Mouse (Mus musculus) liver, embryonic 14 days (tissue): Measurements from ENCODE around the gene Pgap3. TPM values are rescaled to one million over a fixed set of nuclear protein-coding genes. Genes with fewer than 3 reads are reported as not detected.

Experiments used
- polyA plus RNA-seq: library from polyadenylated mRNA; depleted of rRNA; stranded (reverse); fragments of >200 nt; gene quantifications from 2 replicates; pipeline ENCODE4 v1.2.3, GENCODE M21; 2012; rRNA removed

Pgap3 gene
- 2.8 and 3.0 TPM in 2 replicates for polyA plus RNA-seq

GRCm38 (mm10) chr11:98400161-98400726, at the start of gene Pgap3:
Gene Pgap3 (minus strand): TSS chr11:98400490.

GRCm38 (mm10) chr11:98446213-98446561, 45.9 kb upstream of the Pgap3 start, which contains the start of gene Grb7:
Gene Grb7 (plus strand): TSS chr11:98446394.

GRCm38 (mm10) chr11:98438331-98439158, 38.3 kb upstream of the Pgap3 start, which contains the start of gene Mien1:
Gene Mien1 (minus strand): TSS chr11:98438991.

GRCm38 (mm10) chr11:98412273-98412796, 12.0 kb upstream of the Pgap3 start, which contains the start of gene Erbb2:
Gene Erbb2 (plus strand): TSS chr11:98412470.

GRCm38 (mm10) chr11:98385638-98386585, 14.4 kb downstream of the Pgap3 start, which contains the start of gene Pnmt:
Gene Pnmt (plus strand): TSS chr11:98386450.

GRCm38 (mm10) chr11:98383261-98384030, 16.8 kb downstream of the Pgap3 start, which contains the start of gene Tcap:
Gene Tcap (plus strand): TSS chr11:98383811.

GRCm38 (mm10) chr11:98358161-98359083, 41.9 kb downstream of the Pgap3 start, which contains the start of gene Stard3:
Gene Stard3 (plus strand): TSS chr11:98358368.

GRCm38 (mm10) chr11:98348083-98348961, 52.0 kb downstream of the Pgap3 start, which contains the start of gene Ppp1r1b:
Gene Ppp1r1b (plus strand): TSS chr11:98348404.

Other genes with a start within 250 kb of the Pgap3 start
- 9.7 and 12.2 TPM in 2 replicates for gene Med1, start 207.2 kb downstream of the Pgap3 start, polyA plus RNA-seq
- 9.6 and 11.0 TPM in 2 replicates for gene Cdk12, start 197.4 kb downstream of the Pgap3 start, polyA plus RNA-seq
- 0.02 TPM in 1 of 2 replicates, not detected in the other for gene Neurod2, start 70.8 kb downstream of the Pgap3 start, polyA plus RNA-seq
- gene Ppp1r1b, start 52.1 kb downstream of the Pgap3 start, polyA plus RNA-seq, result 0.03 and 0.07 TPM in 2 replicates
- 14.5 and 15.8 TPM in 2 replicates for gene Stard3, start 42.1 kb downstream of the Pgap3 start, polyA plus RNA-seq
- gene Tcap, start 16.7 kb downstream of the Pgap3 start, polyA plus RNA-seq, result 0.05 and 0.27 TPM in 2 replicates
- not detected in 2 replicates for gene Pnmt, start 14.0 kb downstream of the Pgap3 start, polyA plus RNA-seq
- 1.0 and 1.1 TPM in 2 replicates for gene Erbb2, start 12.0 kb upstream of the Pgap3 start, polyA plus RNA-seq
- 31.4 and 33.3 TPM in 2 replicates for gene Mien1, start 38.5 kb upstream of the Pgap3 start, polyA plus RNA-seq
- 16.0 and 16.1 TPM in 2 replicates for gene Grb7, start 45.9 kb upstream of the Pgap3 start, polyA plus RNA-seq
- 0.12 and 0.14 TPM in 2 replicates for gene Ikzf3, start 145.5 kb upstream of the Pgap3 start, polyA plus RNA-seq
- gene Zpbp2, start 150.6 kb upstream of the Pgap3 start, polyA plus RNA-seq, result 0.25 and 0.54 TPM in 2 replicates
- 24.1 and 28.1 TPM in 2 replicates for gene Ormdl3, start 186.9 kb upstream of the Pgap3 start, polyA plus RNA-seq
- not detected in 2 replicates for gene Lrrc3c, start 197.8 kb upstream of the Pgap3 start, polyA plus RNA-seq
- gene Gm12355, start 225.2 kb upstream of the Pgap3 start, polyA plus RNA-seq, result 0.12 and 0.22 TPM in 2 replicates
- gene Gsdma3, start 225.9 kb upstream of the Pgap3 start, polyA plus RNA-seq, result not detected in 2 replicates
- not detected in 2 replicates for gene Gsdma2, start 246.3 kb upstream of the Pgap3 start, polyA plus RNA-seq